Mouse (Mus musculus) neural tube, embryonic 15.5 days (tissue): ENCODE measurements at regions not wholly inside any gene's neighbourhood (a gene's known extent, or its start where the extent isn't known, plus 50 kb on each side); places are given as distances from the start of the nearest gene placed in this dataset.

Experiments
- ATAC-seq: fragments of 200-750 bp; cut with Nextera tagmentation; 2 replicates; pipeline ENCODE4 v1.8.0; 2017; ENCODE audit warnings: mild to moderate bottlenecking, moderate TSS enrichment, moderate library complexity; ENCODE audit not compliant: low FRiP score
- H3K27ac ChIP-seq: fragments of 300-500 bp; sonication (generic); replicated peaks from 2 replicates; pipeline ENCODE4 v1.5.1; 2015; ENCODE audit warnings: mild to moderate bottlenecking, inconsistent platforms
- H3K27me3 ChIP-seq: fragments of 300-500 bp; sonication (generic); replicated peaks from 2 replicates; pipeline ENCODE4 v1.6.1; 2015; ENCODE audit warnings: inconsistent platforms
- H3K36me3 ChIP-seq: fragments of 300-500 bp; sonication (generic); 2 replicates; pipeline ENCODE4 v1.6.1; 2015; ENCODE audit warnings: inconsistent platforms
- H3K4me1 ChIP-seq: fragments of 300-500 bp; sonication (generic); 2 replicates; pipeline ENCODE4 v1.6.1; 2015; ENCODE audit warnings: inconsistent platforms
- H3K4me2 ChIP-seq: fragments of 300-500 bp; sonication (generic); 2 replicates; pipeline ENCODE4 v1.6.1; 2015; ENCODE audit warnings: inconsistent platforms, mild to moderate bottlenecking, moderate library complexity
- H3K4me3 ChIP-seq: fragments of 300-500 bp; sonication (generic); replicated peaks from 2 replicates; pipeline ENCODE4 v1.5.1; 2015; ENCODE audit warnings: mild to moderate bottlenecking, inconsistent platforms
- H3K9ac ChIP-seq: fragments of 300-500 bp; sonication (generic); replicated peaks from 2 replicates; pipeline ENCODE4 v1.6.1; 2015; ENCODE audit warnings: mild to moderate bottlenecking, inconsistent platforms
- H3K9me3 ChIP-seq: fragments of 300-500 bp; sonication (generic); replicated peaks from 2 replicates; pipeline ENCODE4 v1.6.1; 2016; ENCODE audit warnings: inconsistent platforms
- WGBS: fragments of 180-500 bp; shearing (Covaris S2); methylation state at CpG from one replicate; pipeline ENCODE4 v1.1.7; 2015; ENCODE audit warnings: mixed read lengths; 5-methylcytosine and 5-hydroxymethylcytosine counted together

- Histone ChIP-seq H3K9ac (no peak overlapping the region), H3K4me3 (no peak overlapping the region), H3K9me3 (no peaks in the 10 kb centered on the region), H3K4me1 (no peaks in the 10 kb centered on the region), H3K27me3 (no peaks in the 10 kb centered on the region), H3K36me3 (no peaks in the 10 kb centered on the region), H3K4me2 (no peak overlapping the region), H3K27ac (no peak overlapping the region)
- WGBS = 75% methylated on average over 5 of the region's 5 CpGs
- no peak for ATAC-seq
Measured at GRCm38 (mm10) chr1:22070028-22070427, 108.3 kb upstream of the Kcnq5 start.
